Comparison of ENCODE assay signal across 24 mouse cellular contexts in the genomic region with DNA sequence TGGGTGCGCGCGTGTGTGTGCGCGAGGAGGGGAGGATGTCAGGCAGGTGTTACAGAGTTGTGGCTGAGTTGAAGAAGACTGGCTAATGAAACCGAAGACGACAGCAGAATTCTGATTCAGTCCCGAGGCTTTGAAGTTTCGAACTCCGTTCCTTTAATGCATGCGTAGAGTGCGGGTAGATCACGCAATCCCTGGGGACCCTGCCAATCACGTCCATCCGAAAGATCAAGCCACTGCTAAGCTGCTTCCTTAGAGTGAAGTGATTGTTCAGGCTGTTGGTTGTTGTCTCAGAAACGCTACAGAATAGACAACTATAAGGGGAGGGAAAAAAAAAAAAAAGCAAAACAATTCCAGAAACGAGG. TPM values are rescaled to one million over a fixed set of nuclear protein-coding genes. Genes with fewer than 3 reads are reported as not detected.
A peak's percentile ranks its signal among the peaks of the same experiment; 100 is the strongest.
DNase-seq lines count a peak whose midpoint lies in the region; ATAC-seq and TF ChIP-seq lines count a peak whose summit lies in the region.
"Had no signal": no experiment of that assay in that cellular context is flagged by ENCODE, and none has a peak within 500 bp of the region (broad histone marks: within the 10 kb centered on the region; RNA-seq: fewer than 3 reads in every experiment).

No protein-coding gene starts in this region.

- H3K4me2 ChIP-seq in forebrain, embryonic 12.5 days = no peak overlapping the region
- H3K4me2 ChIP-seq in forebrain, embryonic 15.5 days (replicated peaks) = no peak overlapping the region
- 0 out of 2 replicates have a peak overlapping the region, but pooled peaks have one; percentile 21 for H3K4me2 ChIP-seq in midbrain, embryonic 14.5 days (ENCODE audit: low read length)
- H3K4me2 ChIP-seq in hindbrain, embryonic 16.5 days (ENCODE audit: low read length) = no peak overlapping the region
- H3K4me2 ChIP-seq: embryonic facial prominence, embryonic 13.5 days; heart, embryonic 11.5 days; hindbrain, embryonic 12.5 days; limb, embryonic 12.5 days; liver, embryonic 11.5 days; lung, embryonic 15.5 days had no signal

- no peak overlapping the region for H3K9ac ChIP-seq in forebrain, embryonic 12.5 days
- no peak overlapping the region for H3K9ac ChIP-seq in forebrain, embryonic 15.5 days (replicated peaks)
- H3K9ac ChIP-seq in midbrain, embryonic 14.5 days (replicated peaks; ENCODE audit: low read length) = no peak overlapping the region
- no peak overlapping the region for H3K9ac ChIP-seq in hindbrain, embryonic 16.5 days (ENCODE audit: low read depth, low read length)
- H3K9ac ChIP-seq: embryonic facial prominence, embryonic 13.5 days; hindbrain, embryonic 12.5 days; limb, embryonic 12.5 days; lung, embryonic 15.5 days had no signal

- H3K36me3 ChIP-seq in forebrain, embryonic 12.5 days (replicated peaks) = no peaks in the 10 kb centered on the region
- peaks cover 8% of the 10 kb centered on the region; the same call in 1 of the 2 replicates for H3K36me3 ChIP-seq in forebrain, embryonic 10.5 days (replicated peaks)
- H3K36me3 ChIP-seq in E14TG2a.4 (ENCODE audit: insufficient read depth, low read length) = peaks cover 10% of the 10 kb centered on the region; the same call in 1 of the 2 replicates
- no peaks in the 10 kb centered on the region for H3K36me3 ChIP-seq in forebrain, embryonic 15.5 days
- H3K36me3 ChIP-seq in midbrain, embryonic 14.5 days (ENCODE audit: control insufficient read depth, insufficient read depth, low read length) = no peaks in the 10 kb centered on the region
- H3K36me3 ChIP-seq in hindbrain, embryonic 16.5 days (ENCODE audit: control insufficient read depth, insufficient read depth, low read length) = no peaks in the 10 kb centered on the region
- H3K36me3 ChIP-seq: embryonic facial prominence, embryonic 13.5 days; hindbrain, embryonic 12.5 days; limb, embryonic 12.5 days; lung, embryonic 15.5 days had no signal

- 77% methylated on average over 17 of the region's 17 CpGs for WGBS in forebrain, embryonic 12.5 days
- 90% methylated on average over 16 of the region's 17 CpGs for WGBS in forebrain, embryonic 10.5 days
- WGBS in forebrain, embryonic 15.5 days = 65% methylated on average over 17 of the region's 17 CpGs
- 48% methylated on average over 17 of the region's 17 CpGs for whole genome bisulfite sequencing in midbrain, embryonic 14.5 days
- 70% methylated on average over 17 of the region's 17 CpGs for WGBS in hindbrain, embryonic 16.5 days

- ATAC-seq in forebrain, embryonic 12.5 days (ENCODE audit: low FRiP score) = 0 out of 2 replicates have a peak, but pooled peaks have one; percentile 4
- no peak for ATAC-seq in forebrain, embryonic 15.5 days (replicated peaks)
- peak; percentile 46; the same call in 1 of the 2 replicates for ATAC-seq in midbrain, embryonic 14.5 days (ENCODE audit: low FRiP score, low TSS enrichment)
- no peak for ATAC-seq in hindbrain, embryonic 16.5 days
- ATAC-seq: inflammation-experienced regulatory T-cells, adult 6 months had no signal

- no peak for DNase-seq in forebrain, embryonic 10.5 days (ENCODE audit: extremely low spot score, low spot score)
- DNase-seq in midbrain, embryonic 14.5 days = peak; percentile 75
- DNase-seq in thymus, postnatal 25 days = no peak
- DNase-seq in frontal cortex, postnatal 14 days (ENCODE audit: low spot score in 2 of 2) = no peak
- DNase-seq: adrenal gland, postnatal 14 days; cerebellum, adult 18-20 months; cerebellum, postnatal 10 days; gastrocnemius, postnatal 36 days; heart, adult 18-20 months; heart, postnatal 36 days; kidney, adult 11 months; kidney, postnatal 14 days had no signal

- no peaks in the 10 kb centered on the region for H3K27me3 ChIP-seq in forebrain, embryonic 12.5 days
- no peaks in the 10 kb centered on the region for H3K27me3 ChIP-seq in forebrain, embryonic 10.5 days (ENCODE audit: poor library complexity, severe bottlenecking)
- H3K27me3 ChIP-seq in E14TG2a.4 (ENCODE audit: insufficient read depth, low read length) = no peaks in the 10 kb centered on the region
- H3K27me3 ChIP-seq in forebrain, embryonic 15.5 days = no peaks in the 10 kb centered on the region
- H3K27me3 ChIP-seq in midbrain, embryonic 14.5 days (ENCODE audit: control insufficient read depth, insufficient read depth, low read length) = no peaks in the 10 kb centered on the region
- no peaks in the 10 kb centered on the region for H3K27me3 ChIP-seq in hindbrain, embryonic 16.5 days (replicated peaks; ENCODE audit: control insufficient read depth, insufficient read depth, low read length)
- H3K27me3 ChIP-seq: embryonic facial prominence, embryonic 13.5 days; hindbrain, embryonic 12.5 days; limb, embryonic 12.5 days; lung, embryonic 15.5 days had no signal

- TF ChIP-seq CTCF in E14TG2a.4 (conservative IDR thresholded peaks at IDR 0.05; ENCODE audit: low read length) = no peak

- H3K9me3 ChIP-seq in forebrain, embryonic 12.5 days = no peaks in the 10 kb centered on the region
- H3K9me3 ChIP-seq in forebrain, embryonic 10.5 days = peaks cover 5% of the 10 kb centered on the region; the same call in 1 of the 2 replicates
- H3K9me3 ChIP-seq in E14TG2a.4 (ENCODE audit: low read length) = 0 out of 2 replicates have a peak, but pooled peaks cover 5% of the 10 kb centered on the region
- no peaks in the 10 kb centered on the region for H3K9me3 ChIP-seq in forebrain, embryonic 15.5 days
- H3K9me3 ChIP-seq in midbrain, embryonic 14.5 days (ENCODE audit: control insufficient read depth, low read length) = no peaks in the 10 kb centered on the region
- H3K9me3 ChIP-seq in hindbrain, embryonic 16.5 days (ENCODE audit: control insufficient read depth, low read length) = no peaks in the 10 kb centered on the region
- H3K9me3 ChIP-seq: embryonic facial prominence, embryonic 13.5 days; hindbrain, embryonic 12.5 days; limb, embryonic 12.5 days; lung, embryonic 15.5 days had no signal

- no peak overlapping the region for H3K4me3 ChIP-seq in forebrain, embryonic 12.5 days (replicated peaks)
- no peak overlapping the region for H3K4me3 ChIP-seq in forebrain, embryonic 10.5 days
- 0 out of 2 replicates have a peak overlapping the region, but pooled peaks have one; percentile 13 for H3K4me3 ChIP-seq in E14TG2a.4 (replicated peaks; ENCODE audit: low read length)
- H3K4me3 ChIP-seq in forebrain, embryonic 15.5 days = no peak overlapping the region
- no peak overlapping the region for H3K4me3 ChIP-seq in midbrain, embryonic 14.5 days (replicated peaks; ENCODE audit: low read depth, low read length)
- H3K4me3 ChIP-seq in hindbrain, embryonic 16.5 days (ENCODE audit: low read length) = no peak overlapping the region
- H3K4me3 ChIP-seq: embryonic facial prominence, embryonic 13.5 days; hindbrain, embryonic 12.5 days; left cerebral cortex, adult 2 months; limb, embryonic 12.5 days; lung, embryonic 15.5 days had no signal

- H3K27ac ChIP-seq in forebrain, embryonic 12.5 days = no peak overlapping the region
- H3K27ac ChIP-seq in forebrain, embryonic 10.5 days = no peak overlapping the region
- H3K27ac ChIP-seq in forebrain, embryonic 15.5 days (replicated peaks) = peak overlapping the region; percentile 20; the same call in 1 of the 2 replicates
- no peak overlapping the region for H3K27ac ChIP-seq in midbrain, embryonic 14.5 days (replicated peaks; ENCODE audit: low read depth, low read length)
- H3K27ac ChIP-seq in hindbrain, embryonic 16.5 days (ENCODE audit: low read depth, low read length) = no peak overlapping the region; the same call in 1 of the 2 replicates
- H3K27ac ChIP-seq: embryonic facial prominence, embryonic 13.5 days; hindbrain, embryonic 12.5 days; limb, embryonic 12.5 days; lung, embryonic 15.5 days had no signal

- peaks cover 11% of the 10 kb centered on the region; the same call in 1 of the 2 replicates for H3K4me1 ChIP-seq in forebrain, embryonic 12.5 days
- H3K4me1 ChIP-seq in forebrain, embryonic 10.5 days = peaks cover 20% of the 10 kb centered on the region
- peaks cover 30% of the 10 kb centered on the region for H3K4me1 ChIP-seq in E14TG2a.4 (replicated peaks; ENCODE audit: low read depth, low read length)
- peaks cover 36% of the 10 kb centered on the region for H3K4me1 ChIP-seq in forebrain, embryonic 15.5 days
- peaks cover 15% of the 10 kb centered on the region; the same call in 1 of the 2 replicates for H3K4me1 ChIP-seq in midbrain, embryonic 14.5 days (ENCODE audit: control insufficient read depth, insufficient read depth, low read length)
- peaks cover 12% of the 10 kb centered on the region for H3K4me1 ChIP-seq in hindbrain, embryonic 16.5 days (ENCODE audit: control insufficient read depth, insufficient read depth, low read depth, low read length)

RNA-seq across cellular contexts. Expression of gene Tspan5, which starts 46.5 kb away (rescaled TPM):
- polyA plus RNA-seq in forebrain, embryonic 12.5 days (2016; fragmentation: Nextera tagmentation; extraction: Ambion mirVana) = 61.5 and 62.4 TPM in 2 replicates
- polyA plus RNA-seq in forebrain, embryonic 10.5 days (2016; fragmentation: Nextera tagmentation; extraction: Ambion mirVana) = 25.3 and 25.7 TPM in 2 replicates
- polyA plus RNA-seq in forebrain, embryonic 15.5 days (2015; fragmentation: Nextera tagmentation; extraction: Ambion mirVana) = 89.1 and 104 TPM in 2 replicates
- polyA plus RNA-seq in midbrain, embryonic 14.5 days (2014; fragmentation: Nextera tagmentation; extraction: Ambion mirVana) = 104 and 119 TPM in 2 replicates
- polyA plus RNA-seq in hindbrain, embryonic 16.5 days (2015; fragmentation: Nextera tagmentation; extraction: Ambion mirVana) = 86.9 and 93.7 TPM in 2 replicates

Comparison
In these comparisons a context has a peak if more than half of its experiments do, and no peak if none do; other contexts are left out.
1. ATAC-seq: peak in forebrain, embryonic 12.5 days (single experiment) and midbrain, embryonic 14.5 days (single experiment); none in forebrain, embryonic 15.5 days (single experiment) and hindbrain, embryonic 16.5 days (single experiment).